ENCODE assay signal across 25 mouse cellular contexts in the genomic region with DNA sequence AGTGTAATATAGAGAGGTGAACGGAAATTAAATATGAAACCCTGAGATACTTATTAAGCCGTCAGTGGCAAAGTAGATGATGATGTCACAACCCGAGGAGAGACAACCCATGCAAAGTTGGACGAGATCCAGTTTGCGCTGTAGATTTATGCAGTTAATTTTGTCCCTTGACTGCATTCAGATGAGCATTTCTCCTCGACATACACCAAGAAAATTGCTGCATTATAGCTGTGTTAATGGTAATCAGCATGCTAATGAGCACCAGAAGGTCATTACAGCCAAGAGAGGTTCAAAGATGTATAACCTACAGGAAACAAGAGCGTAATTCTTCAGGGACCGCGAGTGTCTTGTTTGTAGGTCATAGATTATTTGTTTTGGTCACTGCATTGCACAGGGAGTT.
DNase-seq lines count a peak whose midpoint lies in the region; ATAC-seq and TF ChIP-seq lines count a peak whose summit lies in the region.
"Had no signal": no experiment of that assay in that cellular context is flagged by ENCODE, and none has a peak within 500 bp of the region (broad histone marks: within the 10 kb centered on the region; RNA-seq: fewer than 3 reads in every experiment).

No protein-coding gene starts in this region.

- no peaks in the 10 kb centered on the region for H3K4me1 ChIP-seq in forebrain, embryonic 14.5 days (ENCODE audit: control insufficient read depth, insufficient read depth, low read length)
- H3K4me1 ChIP-seq in forebrain, embryonic 13.5 days: 0 out of 2 replicates have a peak, but pooled peaks cover 3% of the 10 kb centered on the region
- H3K4me1 ChIP-seq in lung, embryonic 14.5 days (ENCODE audit: insufficient read depth): no peaks in the 10 kb centered on the region
- H3K4me1 ChIP-seq: embryonic facial prominence, embryonic 12.5 days; heart, embryonic 12.5 days; limb, embryonic 12.5 days had no signal

- no peak overlapping the region for H3K9ac ChIP-seq in forebrain, embryonic 14.5 days (ENCODE audit: low read length)
- H3K9ac ChIP-seq in forebrain, embryonic 13.5 days: no peak overlapping the region
- no peak overlapping the region for H3K9ac ChIP-seq in lung, embryonic 14.5 days
- H3K9ac ChIP-seq: embryonic facial prominence, embryonic 12.5 days; heart, embryonic 12.5 days; limb, embryonic 12.5 days had no signal

- no peaks in the 10 kb centered on the region for H3K27me3 ChIP-seq in forebrain, embryonic 14.5 days (replicated peaks; ENCODE audit: control insufficient read depth, insufficient read depth, low read length)
- H3K27me3 ChIP-seq in forebrain, embryonic 13.5 days: no peaks in the 10 kb centered on the region
- no peaks in the 10 kb centered on the region for H3K27me3 ChIP-seq in lung, embryonic 14.5 days (ENCODE audit: insufficient read depth, low read length)
- H3K27me3 ChIP-seq: embryonic facial prominence, embryonic 12.5 days; heart, embryonic 12.5 days; limb, embryonic 12.5 days; megakaryocyte, embryonic 14.5 days had no signal

- no peaks in the 10 kb centered on the region for H3K9me3 ChIP-seq in forebrain, embryonic 14.5 days (replicated peaks; ENCODE audit: control insufficient read depth, low read length)
- no peaks in the 10 kb centered on the region for H3K9me3 ChIP-seq in forebrain, embryonic 13.5 days (replicated peaks)
- no peaks in the 10 kb centered on the region for H3K9me3 ChIP-seq in lung, embryonic 14.5 days (ENCODE audit: low read depth, low read length)
- H3K9me3 ChIP-seq: embryonic facial prominence, embryonic 12.5 days; heart, embryonic 12.5 days; limb, embryonic 12.5 days; megakaryocyte, embryonic 14.5 days had no signal

- TF ChIP-seq CTCF in lung, embryonic 14.5 days (IDR thresholded peaks at IDR 0.05; ENCODE audit: low read depth): no peak

- H3K4me3 ChIP-seq in forebrain, embryonic 14.5 days (ENCODE audit: low read depth, low read length): no peak overlapping the region
- H3K4me3 ChIP-seq in forebrain, embryonic 13.5 days: no peak overlapping the region
- H3K4me3 ChIP-seq in lung, embryonic 14.5 days (ENCODE audit: low read depth, low read length): no peak overlapping the region
- H3K4me3 ChIP-seq: embryonic facial prominence, embryonic 12.5 days; heart, adult 2 months; heart, embryonic 12.5 days; limb, embryonic 12.5 days; megakaryocyte, embryonic 14.5 days had no signal

- WGBS in forebrain, embryonic 14.5 days: 37% methylated on average over 9 of the region's 9 CpGs
- 48% methylated on average over 9 of the region's 9 CpGs for whole genome bisulfite sequencing in forebrain, embryonic 13.5 days
- whole genome bisulfite sequencing in lung, embryonic 14.5 days: 74% methylated on average over 9 of the region's 9 CpGs

- ATAC-seq in forebrain, embryonic 14.5 days: no peak
- ATAC-seq in forebrain, embryonic 13.5 days: no peak
- no peak for ATAC-seq in lung, embryonic 14.5 days (ENCODE audit: insufficient read depth)
- ATAC-seq: inflammation-experienced regulatory T-cells, adult 6 months; Patski had no signal

- H3K36me3 ChIP-seq in forebrain, embryonic 14.5 days (ENCODE audit: control insufficient read depth, insufficient read depth, low read length): no peaks in the 10 kb centered on the region
- H3K36me3 ChIP-seq in forebrain, embryonic 13.5 days (ENCODE audit: poor library complexity, severe bottlenecking): no peaks in the 10 kb centered on the region
- H3K36me3 ChIP-seq in lung, embryonic 14.5 days (ENCODE audit: insufficient read depth): no peaks in the 10 kb centered on the region
- H3K36me3 ChIP-seq: embryonic facial prominence, embryonic 12.5 days; heart, embryonic 12.5 days; limb, embryonic 12.5 days had no signal

- H3K27ac ChIP-seq in forebrain, embryonic 14.5 days (ENCODE audit: low read depth, low read length): no peak overlapping the region
- no peak overlapping the region for H3K27ac ChIP-seq in forebrain, embryonic 13.5 days
- no peak overlapping the region for H3K27ac ChIP-seq in lung, embryonic 14.5 days (ENCODE audit: low read depth)
- H3K27ac ChIP-seq: embryonic facial prominence, embryonic 12.5 days; heart, adult 2 months; limb, embryonic 12.5 days had no signal

- H3K4me2 ChIP-seq in forebrain, embryonic 14.5 days (ENCODE audit: low read length): no peak overlapping the region
- no peak overlapping the region for H3K4me2 ChIP-seq in forebrain, embryonic 13.5 days
- H3K4me2 ChIP-seq in lung, embryonic 14.5 days: no peak overlapping the region
- H3K4me2 ChIP-seq: embryonic facial prominence, embryonic 12.5 days; heart, embryonic 12.5 days; limb, embryonic 12.5 days had no signal

- DNase-seq in forebrain, embryonic 14.5 days (ENCODE audit: low spot score): peak; percentile 56
- peak; percentile 14 for DNase-seq in lung, embryonic 14.5 days
- no peak for DNase-seq in lung, postnatal 10 days
- DNase-seq in retina, postnatal 1 day: peak; percentile 26
- DNase-seq in retina, embryonic 14.5 days (ENCODE audit: low spot score): no peak
- DNase-seq in cerebellum, postnatal 4 days (ENCODE audit: low spot score in 2 of 2): no peak
- DNase-seq: adrenal gland, postnatal 10 days; cerebellum, adult 11 months; cerebellum, adult 9-10 months; cerebellum, postnatal 36 days; embryo, embryonic 11 days; heart, adult 2 months; heart, postnatal 4 days; kidney, adult 11 months; kidney, postnatal 14 days; lung, postnatal 4 days; thymus, adult 2 months; thymus, postnatal 36 days had no signal

Comparison
In these comparisons a context has a peak if more than half of its experiments do, and no peak if none do; other contexts are left out.
1. DNase-seq: peak in forebrain, embryonic 14.5 days (single experiment), lung, embryonic 14.5 days (single experiment) and retina, postnatal 1 day (single experiment); none in lung, postnatal 10 days (single experiment), retina, embryonic 14.5 days (single experiment) and cerebellum, postnatal 4 days (0 of 2).